Mouse (Mus musculus): Measurements from ENCODE around the gene Rad51b.

Rad51b gene

GRCm38 (mm10) chr12:79623308-79623707, 326.2 kb downstream of the Rad51b start:
- no peak for DNase-seq

GRCm38 (mm10) chr12:79625699-79626554, 328.8 kb downstream of the Rad51b start:
- DNase-seq = no peak

- DNase-seq = no peak
These were observed 329.5 kb downstream of the Rad51b start for GRCm38 (mm10) chr12:79626555-79627080.

- no peak for DNase-seq
These were observed 330.5 kb downstream of the Rad51b start for GRCm38 (mm10) chr12:79627351-79628120.

- no peak for DNase-seq
These were observed 331.2 kb downstream of the Rad51b start for GRCm38 (mm10) chr12:79628121-79628774.

GRCm38 (mm10) chr12:79629945-79630850, 333.1 kb downstream of the Rad51b start:
- no peak for DNase-seq

GRCm38 (mm10) chr12:79633458-79634106, 336.5 kb downstream of the Rad51b start:
- DNase-seq = no peak

- no peak for DNase-seq
These were observed 344.6 kb downstream of the Rad51b start for GRCm38 (mm10) chr12:79641570-79642285.

- DNase-seq = no peak
These were observed 345.6 kb downstream of the Rad51b start for GRCm38 (mm10) chr12:79642715-79643114.

- DNase-seq = no peak
These were observed 348.6 kb downstream of the Rad51b start for GRCm38 (mm10) chr12:79645656-79646055.

GRCm38 (mm10) chr12:79646646-79647164, 349.6 kb downstream of the Rad51b start:
- no peak for DNase-seq

- no peak for DNase-seq
These were observed 350.3 kb downstream of the Rad51b start for GRCm38 (mm10) chr12:79647382-79647781.

- no peak for DNase-seq
These were observed 350.9 kb downstream of the Rad51b start for GRCm38 (mm10) chr12:79647976-79648375.

- DNase-seq = no peak
These were observed 352.0 kb downstream of the Rad51b start for GRCm38 (mm10) chr12:79648812-79649700.

- DNase-seq = no peak
These were observed 352.7 kb downstream of the Rad51b start for GRCm38 (mm10) chr12:79649796-79650195.

GRCm38 (mm10) chr12:79655138-79655537, 358.1 kb downstream of the Rad51b start:
- no peak for DNase-seq

GRCm38 (mm10) chr12:79658861-79659260, 361.8 kb downstream of the Rad51b start:
- no peak for DNase-seq

GRCm38 (mm10) chr12:79661270-79661669, 364.2 kb downstream of the Rad51b start:
- no peak for DNase-seq

GRCm38 (mm10) chr12:79663131-79663892, 366.2 kb downstream of the Rad51b start:
- DNase-seq = peak; percentile 23
